Mouse (Mus musculus): ENCODE measurements around the gene Slc17a8.

Gene Slc17a8

DNA sequence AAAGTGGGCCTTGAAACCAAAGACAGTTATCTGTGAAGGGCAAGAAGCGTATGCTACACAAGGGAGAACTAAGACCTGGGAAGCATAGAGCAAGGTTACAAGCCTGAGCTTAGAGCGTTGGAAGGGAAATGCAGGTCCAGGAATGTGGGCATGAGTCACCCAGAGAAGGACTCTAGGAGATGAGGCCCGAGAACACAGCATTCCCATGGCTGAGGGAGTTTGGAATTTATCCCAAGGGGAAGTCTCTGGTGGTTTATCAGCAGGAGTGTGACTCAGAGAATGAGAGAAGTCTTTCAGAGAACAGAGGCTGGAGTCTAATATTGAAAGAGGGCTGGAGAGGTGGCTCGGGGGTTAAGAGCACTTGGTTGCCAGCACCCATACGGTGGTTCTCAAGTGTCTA is 94.0 kb downstream of the Slc17a8 start:
- no peak for DNase-seq (ENCODE audit: low read depth, low spot score)

DNA sequence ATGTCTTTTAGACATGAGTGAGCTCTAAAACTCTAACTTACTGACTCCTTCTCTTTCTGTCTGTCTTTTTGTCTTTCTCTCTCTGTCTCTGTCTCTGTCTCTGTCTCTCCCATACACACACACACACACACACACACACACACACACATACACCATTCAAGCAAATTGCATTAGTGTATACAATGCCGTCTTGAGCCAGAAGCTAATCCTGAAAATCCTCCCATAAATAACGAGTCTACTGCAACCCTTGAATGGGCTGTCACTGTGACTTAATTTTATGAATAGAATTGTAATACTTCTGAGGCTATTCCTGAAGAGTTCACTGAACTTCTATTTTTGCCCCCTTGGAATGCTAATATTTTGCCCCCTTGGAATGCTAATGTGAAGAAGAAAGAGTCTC is 95.2 kb downstream of the Slc17a8 start:
- no peak for DNase-seq (ENCODE audit: low read depth, low spot score)
